Mouse (Mus musculus): Measurements from ENCODE around the gene Btbd3.

DNA sequence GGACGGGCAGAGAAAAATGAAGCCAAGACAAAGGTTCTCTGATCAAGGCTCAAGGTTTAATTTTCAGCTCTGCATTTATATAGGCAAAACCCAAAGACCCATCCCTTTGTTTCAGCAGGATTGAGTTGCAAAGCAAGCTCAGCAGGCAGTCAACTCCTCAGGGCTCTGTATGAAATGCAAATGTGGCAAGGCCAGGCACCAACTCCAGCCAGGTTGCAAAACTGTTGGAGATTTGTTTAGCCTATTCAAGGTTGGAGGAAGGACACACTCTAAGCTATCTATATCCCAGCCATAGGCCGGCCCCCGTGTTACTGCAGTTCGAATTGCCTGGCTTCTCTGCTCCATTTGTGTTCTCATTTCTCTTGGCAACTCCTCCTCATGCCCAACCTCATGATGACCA, 259.2 kb downstream of the Btbd3 start:
- no peak for TF ChIP-seq CTCF (IDR thresholded peaks at IDR 0.05; ENCODE audit: low read depth, low read length)
- no peak for TF ChIP-seq POLR2A (IDR thresholded peaks at IDR 0.05; ENCODE audit: borderline replicate concordance, low read depth, low read length)

Data from bone marrow macrophage, adult 2 months (primary cell).